1 mouse cellular context compared by ENCODE assay signal in the genomic region with DNA sequence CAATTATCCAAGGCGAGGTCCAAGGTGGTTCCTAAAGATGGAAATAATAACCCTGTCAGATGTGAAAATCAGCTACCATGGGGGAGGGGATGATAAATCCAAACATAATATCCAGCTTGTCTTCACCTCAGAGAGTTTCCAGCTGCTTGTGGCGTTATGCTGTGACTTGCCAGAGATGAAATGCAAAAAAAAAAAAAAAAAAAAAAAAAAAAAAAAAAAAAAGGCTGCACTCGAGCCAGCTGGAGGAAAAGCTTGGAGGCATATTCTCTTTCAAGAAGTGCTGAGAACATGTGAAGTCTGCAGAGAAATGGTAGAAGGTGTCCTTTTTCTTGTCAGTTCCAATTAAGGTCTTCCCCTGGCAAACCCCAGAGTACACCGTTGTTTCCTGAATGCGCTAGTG.
TF ChIP-seq lines count a peak whose summit lies in the region.

No protein-coding gene starts in this region.

TF ChIP-seq in CH12.LX, 34 proteins besides CTCF, POLR2A, EP300 and RAD21:
- TF ChIP-seq ZNF384 (IDR thresholded peaks at IDR 0.05; ENCODE audit: low read depth, low read length) (peak; percentile 28; the same call in 1 of the 2 replicates), NELFE (IDR thresholded peaks at IDR 0.05; ENCODE audit: low read depth, low read length) (no peak), MAZ (IDR thresholded peaks at IDR 0.05; ENCODE audit: low read depth, low read length) (no peak), USF2 (conservative IDR thresholded peaks at IDR 0.05; ENCODE audit: low read depth, low read length) (no peak), PAX5 (IDR thresholded peaks at IDR 0.05; ENCODE audit: low read length) (no peak), RCOR1 (conservative IDR thresholded peaks at IDR 0.05; ENCODE audit: low read depth, low read length) (no peak), MXI1 (IDR thresholded peaks at IDR 0.05; ENCODE audit: low read depth, low read length) (no peak), E2F4 (IDR thresholded peaks at IDR 0.05; ENCODE audit: insufficient replicate concordance, low read depth, low read length) (no peak)
